Mouse (Mus musculus) lung, embryonic 16.5 days (tissue): ENCODE results near the gene Hmgn3. TPM values are rescaled to one million over a fixed set of nuclear protein-coding genes. Genes with fewer than 3 reads are reported as not detected.
"Not testable (repeated sequence)": the region's sequence is repeated elsewhere in the genome, so short reads cannot be mapped to it uniquely, and the experiment has no call there.

Source experiments
- ATAC-seq: fragments of 200-750 bp; cut with Nextera tagmentation; 2 replicates; pipeline ENCODE4 v1.8.0; 2017; ENCODE audit warnings: low read depth, mild to moderate bottlenecking, moderate library complexity
- H3K27ac ChIP-seq: fragments of 300-500 bp; sonication (generic); 2 replicates; pipeline ENCODE4 v1.5.1; 2014; ENCODE audit warnings: mild to moderate bottlenecking, control low read depth, low read length
- H3K27me3 ChIP-seq: fragments of 300-500 bp; sonication (generic); 2 replicates; pipeline ENCODE4 v1.6.1; 2014; ENCODE audit warnings: low read depth, low read length, mixed read lengths; ENCODE audit not compliant: control insufficient read depth, insufficient read depth
- H3K36me3 ChIP-seq: fragments of 300-500 bp; sonication (generic); 2 replicates; pipeline ENCODE4 v1.6.1; 2014; ENCODE audit warnings: low read length; ENCODE audit not compliant: control insufficient read depth, insufficient read depth
- H3K4me1 ChIP-seq: fragments of 300-500 bp; sonication (generic); replicated peaks from 2 replicates; pipeline ENCODE4 v1.6.1; 2014; ENCODE audit warnings: low read length, mixed read lengths; ENCODE audit not compliant: control insufficient read depth, insufficient read depth
- H3K4me2 ChIP-seq: fragments of 300-500 bp; sonication (generic); 2 replicates; pipeline ENCODE4 v1.6.1; 2014; ENCODE audit warnings: low read depth, low read length, control low read depth
- H3K4me3 ChIP-seq: fragments of 300-500 bp; sonication (generic); 2 replicates; pipeline ENCODE4 v1.5.1; 2014; ENCODE audit warnings: mild to moderate bottlenecking, low read length, control low read depth
- H3K9ac ChIP-seq: fragments of 300-500 bp; sonication (generic); 2 replicates; pipeline ENCODE4 v1.6.1; 2014; ENCODE audit warnings: low read length, control low read depth
- H3K9me3 ChIP-seq: fragments of 300-500 bp; sonication (generic); 2 replicates; pipeline ENCODE4 v1.6.1; 2016; ENCODE audit warnings: low read length; ENCODE audit not compliant: control insufficient read depth
- WGBS: fragments of 180-500 bp; shearing (Covaris S2); extraction: QIAGEN DNeasy Blood & Tissue Kit; methylation state at CpG from one replicate; pipeline ENCODE4 v1.1.7; 2014; 5-methylcytosine and 5-hydroxymethylcytosine counted together
- polyA plus RNA-seq: library from polyadenylated mRNA; unstranded; fragments of >200 nt; fragmentation: Nextera tagmentation; extraction: Ambion mirVana; gene quantifications from 2 replicates; pipeline ENCODE4 v1.2.1, GENCODE M21; 2015

Gene Hmgn3
- 72.8 and 92.0 TPM in 2 replicates for polyA plus RNA-seq

- H3K4me3 ChIP-seq, result peak within 1 kb of the TSS; percentile 53
- H3K4me2 ChIP-seq, result peak within 1 kb of the TSS; percentile 97
- H3K27me3 ChIP-seq, result no peaks in the 10 kb centered on the region
- H3K9ac ChIP-seq, result peak within 1 kb of the TSS; percentile 70
- peak within 1 kb of the TSS; percentile 48 for H3K27ac ChIP-seq
- no peaks in the 10 kb centered on the region for H3K36me3 ChIP-seq
- H3K4me1 ChIP-seq, result peaks cover 7% of the 10 kb centered on the region; the same call in 1 of the 2 replicates
- 8% methylated on average over 28 of the region's 28 CpGs for WGBS
- no peaks in the 10 kb centered on the region for H3K9me3 ChIP-seq
- ATAC-seq, result peak; percentile 98
Observed at GRCm38 (mm10) chr9:83146446-83147188, at the start of gene Hmgn3. Gene Hmgn3, minus strand, starts transcription at chr9:83146685.

- Histone ChIP-seq H3K36me3 (no peaks in the 10 kb centered on the region), H3K4me2 (no peak overlapping the region), H3K4me3 (no peak overlapping the region), H3K27ac (no peak overlapping the region), H3K4me1 (0 out of 2 replicates have a peak, but pooled peaks cover 2% of the 10 kb centered on the region), H3K27me3 (no peaks in the 10 kb centered on the region), H3K9me3 (no peaks in the 10 kb centered on the region), H3K9ac (no peak overlapping the region)
- ATAC-seq, result no peak
- 73% methylated on average over 10 of the region's 10 CpGs for WGBS
Observed at GRCm38 (mm10) chr9:83195765-83196164, 49.3 kb upstream of the Hmgn3 start.

GRCm38 (mm10) chr9:83195007-83195406, 48.5 kb upstream of the Hmgn3 start:
- Histone ChIP-seq H3K9ac (no peak overlapping the region), H3K27ac (no peak overlapping the region), H3K27me3 (no peaks in the 10 kb centered on the region), H3K4me2 (no peak overlapping the region), H3K9me3 (no peaks in the 10 kb centered on the region), H3K4me1 (0 out of 2 replicates have a peak, but pooled peaks cover 2% of the 10 kb centered on the region), H3K36me3 (no peaks in the 10 kb centered on the region), H3K4me3 (no peak overlapping the region)
- ATAC-seq, result no peak
- WGBS, result 56% methylated on average over 6 of the region's 6 CpGs

- H3K9me3 ChIP-seq, result no peaks in the 10 kb centered on the region
Observed at GRCm38 (mm10) chr9:83187752-83188151, 41.3 kb upstream of the Hmgn3 start.

GRCm38 (mm10) chr9:83145591-83146445, 667 bp downstream of the Hmgn3 start:
- H3K36me3 ChIP-seq, result no peaks in the 10 kb centered on the region
- peaks cover 7% of the 10 kb centered on the region; the same call in 1 of the 2 replicates for H3K4me1 ChIP-seq
- H3K4me3 ChIP-seq, result peak overlapping the region; percentile 53
- ATAC-seq, result peak; percentile 82
- H3K4me2 ChIP-seq, result peak overlapping the region; percentile 97
- H3K27ac ChIP-seq, result peak overlapping the region; percentile 48
- H3K9ac ChIP-seq, result peak overlapping the region; percentile 70
- no peaks in the 10 kb centered on the region; the same call in 1 of the 2 replicates for H3K9me3 ChIP-seq
- WGBS, result 4% methylated on average over 47 of the region's 53 CpGs
- H3K27me3 ChIP-seq, result no peaks in the 10 kb centered on the region

More at GRCm38 (mm10) chr9:83187752-83188151, 41.3 kb upstream of the Hmgn3 start:
- WGBS, result 76% methylated on average over 2 of the region's 2 CpGs
- Histone ChIP-seq H3K4me2 (no peak overlapping the region), H3K27me3 (no peaks in the 10 kb centered on the region), H3K4me1 (no peaks in the 10 kb centered on the region), H3K36me3 (no peaks in the 10 kb centered on the region), H3K4me3 (no peak overlapping the region), H3K27ac (no peak overlapping the region), H3K9ac (no peak overlapping the region)
- no peak for ATAC-seq

GRCm38 (mm10) chr9:83129831-83130230, 16.7 kb downstream of the Hmgn3 start:
- Histone ChIP-seq H3K4me3 (no peak overlapping the region), H3K9me3 (no peaks in the 10 kb centered on the region; the same call in 1 of the 2 replicates), H3K27ac (no peak overlapping the region), H3K4me1 (no peaks in the 10 kb centered on the region), H3K4me2 (no peak overlapping the region), H3K27me3 (no peaks in the 10 kb centered on the region), H3K36me3 (no peaks in the 10 kb centered on the region), H3K9ac (no peak overlapping the region)
- WGBS, result 94% methylated on average over 4 of the region's 4 CpGs
- no peak for ATAC-seq

GRCm38 (mm10) chr9:83127840-83128239, 18.6 kb downstream of the Hmgn3 start:
- Histone ChIP-seq H3K4me3 (no peak overlapping the region), H3K4me1 (no peaks in the 10 kb centered on the region), H3K4me2 (no peak overlapping the region), H3K27ac (no peak overlapping the region), H3K27me3 (no peaks in the 10 kb centered on the region), H3K36me3 (no peaks in the 10 kb centered on the region), H3K9me3 (no peaks in the 10 kb centered on the region; the same call in 1 of the 2 replicates), H3K9ac (no peak overlapping the region)
- WGBS, result 18% methylated on average over 7 of the region's 7 CpGs
- ATAC-seq, result no peak

- WGBS, result 88% methylated on average over 6 of the region's 6 CpGs
- not testable (repeated sequence) for H3K27ac ChIP-seq, H3K9ac ChIP-seq, H3K9me3 ChIP-seq, ATAC-seq, H3K27me3 ChIP-seq, H3K4me3 ChIP-seq, H3K4me2 ChIP-seq, H3K4me1 ChIP-seq, H3K36me3 ChIP-seq
Observed at GRCm38 (mm10) chr9:83126482-83126881, 20.0 kb downstream of the Hmgn3 start.

- H3K4me1 ChIP-seq, result no peaks in the 10 kb centered on the region
- H3K36me3 ChIP-seq, result no peaks in the 10 kb centered on the region
- H3K27ac ChIP-seq, result no peak overlapping the region
- no peak for ATAC-seq
- no peak overlapping the region for H3K4me2 ChIP-seq
- H3K4me3 ChIP-seq, result no peak overlapping the region
- H3K9ac ChIP-seq, result no peak overlapping the region
- no peaks in the 10 kb centered on the region for H3K27me3 ChIP-seq
- 59% methylated on average over 2 of the region's 2 CpGs for WGBS
- H3K9me3 ChIP-seq, result no peaks in the 10 kb centered on the region
Observed at GRCm38 (mm10) chr9:83119211-83119610, 27.3 kb downstream of the Hmgn3 start.
